Mouse (Mus musculus) lung, postnatal 0 days (tissue): Measurements from ENCODE around the gene Nr2f2.

Experiments used
- CTCF ChIP-seq: IDR thresholded peaks from 2 replicates; pipeline ENCODE4 v1.5.1; 2016; ENCODE audit warnings: antibody characterized with exemption, mild to moderate bottlenecking
- EP300 ChIP-seq: IDR thresholded peaks from 2 replicates; pipeline ENCODE4 v1.6.1; 2016; ENCODE audit warnings: antibody characterized with exemption, mild to moderate bottlenecking, control low read depth

- no peak for TF ChIP-seq EP300
- TF ChIP-seq CTCF = no peak
These were observed 23.1 kb downstream of the Nr2f2 start for GRCm38 (mm10) chr7:70343426-70343825.
